Mouse (Mus musculus) lung, embryonic 15.5 days (tissue): ENCODE measurements around the gene Trp53tg5. TPM values are rescaled to one million over a fixed set of nuclear protein-coding genes. Genes with fewer than 3 reads are reported as not detected.

Experiments
- ATAC-seq: fragments of 200-750 bp; cut with Nextera tagmentation; 2 replicates; pipeline ENCODE4 v1.8.0; 2017; ENCODE audit warnings: moderate number of reproducible peaks, borderline replicate concordance; ENCODE audit not compliant: low FRiP score, low TSS enrichment; ENCODE audit errors: extremely low read depth
- H3K27ac ChIP-seq: fragments of 300-500 bp; sonication (generic); 2 replicates; pipeline ENCODE4 v1.5.1; 2015; ENCODE audit warnings: moderate library complexity, mild to moderate bottlenecking, inconsistent platforms
- H3K27me3 ChIP-seq: fragments of 300-500 bp; sonication (generic); 2 replicates; pipeline ENCODE4 v1.6.1; 2015; ENCODE audit warnings: inconsistent platforms
- H3K36me3 ChIP-seq: fragments of 300-500 bp; sonication (generic); 2 replicates; pipeline ENCODE4 v1.6.1; 2015; ENCODE audit warnings: inconsistent platforms
- H3K4me1 ChIP-seq: fragments of 300-500 bp; sonication (generic); 2 replicates; pipeline ENCODE4 v1.6.1; 2015; ENCODE audit warnings: inconsistent platforms
- H3K4me2 ChIP-seq: fragments of 300-500 bp; sonication (generic); 2 replicates; pipeline ENCODE4 v1.6.1; 2015; ENCODE audit warnings: inconsistent platforms, mild to moderate bottlenecking, moderate library complexity
- H3K4me3 ChIP-seq: fragments of 300-500 bp; sonication (generic); 2 replicates; pipeline ENCODE4 v1.5.1; 2015; ENCODE audit warnings: mild to moderate bottlenecking, inconsistent platforms
- H3K9ac ChIP-seq: fragments of 300-500 bp; sonication (generic); 2 replicates; pipeline ENCODE4 v1.6.1; 2015; ENCODE audit warnings: inconsistent platforms
- H3K9me3 ChIP-seq: fragments of 300-500 bp; sonication (generic); 2 replicates; pipeline ENCODE4 v1.6.1; 2016; ENCODE audit warnings: inconsistent platforms
- WGBS: fragments of 180-500 bp; shearing (Covaris S2); methylation state at CpG from one replicate; pipeline ENCODE4 v1.1.7; 2015; 5-methylcytosine and 5-hydroxymethylcytosine counted together
- polyA plus RNA-seq: library from polyadenylated mRNA; unstranded; fragments of >200 nt; fragmentation: Nextera tagmentation; extraction: Ambion mirVana; gene quantifications from 2 replicates; pipeline ENCODE4 v1.2.1, GENCODE M21; 2015

Gene Trp53tg5
- polyA plus RNA-seq, 1 experiment from 2014 or later = not detected

DNA sequence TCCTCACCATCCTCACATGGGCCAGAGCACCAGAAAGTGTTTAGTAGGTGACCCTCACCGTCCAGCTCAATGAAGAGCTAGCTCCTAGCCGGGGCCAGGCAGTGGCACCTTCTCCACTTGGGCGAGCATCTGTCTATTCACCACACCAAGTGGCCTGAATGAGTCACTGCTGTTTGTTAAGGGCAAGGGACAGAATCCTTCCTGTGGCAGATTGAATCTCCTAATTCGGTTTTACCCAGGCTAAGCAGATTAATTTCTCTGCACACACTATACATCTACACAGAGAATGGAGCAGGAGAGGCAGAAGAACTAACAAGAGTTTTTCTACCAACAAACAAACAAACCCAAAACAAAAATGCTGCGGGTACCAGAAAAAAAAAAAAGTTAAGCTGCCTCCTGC lies 46.6 kb downstream of the Trp53tg5 start:
- H3K36me3 ChIP-seq = peaks cover 50% of the 10 kb centered on the region
- ATAC-seq = no peak

DNA sequence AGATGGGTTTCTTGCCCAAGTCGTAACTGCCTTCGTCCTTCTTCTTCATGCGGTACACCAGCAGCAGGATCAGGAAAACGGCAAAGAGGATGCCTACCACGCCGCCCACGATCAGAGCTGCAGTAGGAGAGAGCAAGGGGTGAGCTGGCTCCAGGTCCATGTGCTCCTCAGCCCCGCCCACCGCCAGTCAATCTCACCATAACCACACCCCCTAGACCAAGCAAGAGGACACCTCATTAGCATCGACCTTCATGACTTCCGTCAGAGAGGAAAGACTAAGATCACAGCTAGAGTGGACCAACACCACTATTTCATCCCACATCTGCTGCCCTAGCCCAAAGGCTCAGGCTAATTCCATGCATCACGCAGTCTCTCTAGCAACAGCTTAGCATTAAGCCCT lies 47.4 kb downstream of the Trp53tg5 start:
- no peak overlapping the region for H3K4me2 ChIP-seq
- no peaks in the 10 kb centered on the region for H3K27me3 ChIP-seq
- no peaks in the 10 kb centered on the region for H3K9me3 ChIP-seq
- no peak overlapping the region for H3K9ac ChIP-seq
- H3K36me3 ChIP-seq = peaks cover 50% of the 10 kb centered on the region
- H3K4me1 ChIP-seq = peaks cover 15% of the 10 kb centered on the region
- H3K4me3 ChIP-seq = no peak overlapping the region
- ATAC-seq = 0 out of 2 replicates have a peak, but pooled peaks have one; percentile 10
- H3K27ac ChIP-seq = no peak overlapping the region
- WGBS = 29% methylated on average over 12 of the region's 12 CpGs

More for the DNA sequence above, 46.6 kb downstream of the Trp53tg5 start:
- WGBS = 78% methylated on average over 5 of the region's 5 CpGs
- no peaks in the 10 kb centered on the region for H3K27me3 ChIP-seq
- H3K4me3 ChIP-seq = no peak overlapping the region
- H3K9ac ChIP-seq = no peak overlapping the region
- H3K27ac ChIP-seq = no peak overlapping the region
- peaks cover 23% of the 10 kb centered on the region for H3K4me1 ChIP-seq
- H3K9me3 ChIP-seq = no peaks in the 10 kb centered on the region
- no peak overlapping the region for H3K4me2 ChIP-seq

DNA sequence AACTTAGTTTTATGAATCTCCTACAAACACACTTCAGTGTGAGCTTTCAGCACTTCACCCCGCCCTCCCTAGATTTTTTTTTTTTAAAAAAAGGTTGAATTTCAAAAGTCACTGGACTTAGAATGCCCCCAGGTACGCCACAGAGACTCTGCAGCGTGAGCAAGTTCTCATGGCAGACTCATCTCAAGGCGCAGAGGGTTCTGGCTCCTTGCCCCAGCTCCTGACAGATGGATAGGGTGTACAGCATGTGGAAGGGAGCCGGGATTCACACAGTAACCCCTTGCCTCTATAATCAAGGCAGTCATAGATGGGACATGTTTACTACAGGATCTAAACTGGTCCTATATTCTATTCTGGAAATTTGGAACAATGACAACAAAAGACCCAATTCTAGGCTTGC lies 48.1 kb downstream of the Trp53tg5 start:
- Histone ChIP-seq H3K4me1 (peaks cover 8% of the 10 kb centered on the region), H3K36me3 (peaks cover 50% of the 10 kb centered on the region), H3K9me3 (no peaks in the 10 kb centered on the region), H3K9ac (no peak overlapping the region), H3K27ac (no peak overlapping the region), H3K27me3 (no peaks in the 10 kb centered on the region), H3K4me2 (no peak overlapping the region), H3K4me3 (no peak overlapping the region)
- WGBS = 67% methylated on average over 5 of the region's 5 CpGs
- ATAC-seq = no peak

DNA sequence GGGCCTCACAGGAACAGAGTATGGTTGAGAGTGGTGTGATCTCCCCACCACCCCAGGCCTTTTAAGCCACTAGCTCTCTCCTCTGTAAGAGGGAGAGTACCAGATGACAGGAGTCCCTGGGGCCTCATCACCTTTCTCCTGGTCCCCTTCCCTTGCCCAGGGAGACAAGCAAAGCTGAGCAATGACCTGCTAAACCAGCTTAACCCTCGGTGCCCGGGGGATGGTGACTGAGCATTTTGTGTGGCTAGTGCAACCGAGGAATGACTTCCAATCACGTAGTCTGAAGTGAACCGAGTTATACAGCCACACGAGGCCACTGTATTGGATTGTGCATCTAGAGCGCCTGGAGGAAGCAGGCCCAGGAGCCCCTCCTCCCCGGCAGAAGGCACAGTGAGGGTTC lies 49.1 kb downstream of the Trp53tg5 start:
- ATAC-seq = no peak
- H3K9me3 ChIP-seq = no peaks in the 10 kb centered on the region
- H3K4me2 ChIP-seq = no peak overlapping the region
- no peak overlapping the region for H3K4me3 ChIP-seq
- H3K9ac ChIP-seq = no peak overlapping the region
- H3K27me3 ChIP-seq = no peaks in the 10 kb centered on the region
- no peak overlapping the region for H3K27ac ChIP-seq
- WGBS = 89% methylated on average over 8 of the region's 8 CpGs
- H3K4me1 ChIP-seq = peaks cover 5% of the 10 kb centered on the region; the same call in 1 of the 2 replicates
- peaks cover 48% of the 10 kb centered on the region for H3K36me3 ChIP-seq

DNA sequence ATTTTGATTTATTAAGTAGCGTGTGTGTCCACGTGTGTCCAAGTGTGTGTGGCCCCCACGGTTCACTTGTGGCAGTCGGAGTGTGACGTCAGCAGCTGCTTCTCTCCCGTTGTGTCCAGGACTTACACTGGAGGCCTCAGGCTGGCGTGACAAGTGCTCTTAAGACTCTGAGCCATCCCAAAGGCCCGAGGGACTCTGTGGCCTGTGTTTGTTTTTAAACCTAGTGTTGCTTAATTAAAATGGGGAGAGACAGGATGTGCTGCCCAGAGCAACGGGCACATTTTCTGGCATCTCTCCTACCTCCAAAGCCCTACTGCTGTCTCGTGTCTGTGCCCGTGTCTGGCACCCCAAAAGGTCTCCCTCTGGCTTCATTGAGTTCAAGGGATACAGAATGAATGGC lies 50.1 kb downstream of the Trp53tg5 start:
- no peak for ATAC-seq
- no peak overlapping the region for H3K4me3 ChIP-seq
- peaks cover 38% of the 10 kb centered on the region for H3K36me3 ChIP-seq
- peaks cover 5% of the 10 kb centered on the region; the same call in 1 of the 2 replicates for H3K4me1 ChIP-seq
- H3K27ac ChIP-seq = no peak overlapping the region
- H3K9me3 ChIP-seq = no peaks in the 10 kb centered on the region
- H3K4me2 ChIP-seq = no peak overlapping the region
- H3K9ac ChIP-seq = no peak overlapping the region
- H3K27me3 ChIP-seq = no peaks in the 10 kb centered on the region
- 70% methylated on average over 11 of the region's 11 CpGs for WGBS

DNA sequence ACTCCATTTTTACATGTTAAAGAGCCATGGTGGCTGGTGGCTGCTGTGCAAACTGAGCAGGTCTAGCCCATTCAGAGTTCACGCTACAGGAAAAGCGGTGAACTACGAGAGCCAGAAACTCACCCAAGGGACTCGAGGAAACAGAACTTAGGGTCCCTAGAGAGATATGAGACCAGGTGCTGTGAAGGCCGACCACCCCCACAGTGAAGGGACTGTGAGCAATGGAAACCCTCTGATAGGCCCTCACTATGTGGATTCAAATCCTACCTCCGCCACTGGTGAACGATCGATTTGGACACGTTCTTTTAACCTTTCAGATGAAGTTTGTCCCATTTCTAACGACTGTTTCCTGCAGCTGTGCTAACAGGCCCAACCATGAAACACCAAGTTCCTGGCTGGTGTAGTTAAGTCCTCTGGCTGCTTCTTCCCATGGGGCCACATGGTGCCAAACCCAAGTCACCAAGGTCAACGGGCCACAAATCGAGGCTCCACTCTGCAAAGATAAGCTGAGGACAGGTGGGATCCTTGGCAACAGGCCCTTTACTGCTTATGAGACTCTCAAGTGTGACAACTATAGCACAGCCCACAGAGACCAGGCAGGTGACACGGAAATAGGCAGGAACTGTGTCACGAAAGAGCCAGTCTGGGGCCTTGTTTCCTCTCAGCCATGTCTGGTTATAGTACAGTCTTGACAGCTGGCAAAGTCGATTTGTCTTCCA lies 50.7 kb downstream of the Trp53tg5 start:
- peaks cover 32% of the 10 kb centered on the region for H3K36me3 ChIP-seq
- 77% methylated on average over 15 of the region's 15 CpGs for WGBS

DNA sequence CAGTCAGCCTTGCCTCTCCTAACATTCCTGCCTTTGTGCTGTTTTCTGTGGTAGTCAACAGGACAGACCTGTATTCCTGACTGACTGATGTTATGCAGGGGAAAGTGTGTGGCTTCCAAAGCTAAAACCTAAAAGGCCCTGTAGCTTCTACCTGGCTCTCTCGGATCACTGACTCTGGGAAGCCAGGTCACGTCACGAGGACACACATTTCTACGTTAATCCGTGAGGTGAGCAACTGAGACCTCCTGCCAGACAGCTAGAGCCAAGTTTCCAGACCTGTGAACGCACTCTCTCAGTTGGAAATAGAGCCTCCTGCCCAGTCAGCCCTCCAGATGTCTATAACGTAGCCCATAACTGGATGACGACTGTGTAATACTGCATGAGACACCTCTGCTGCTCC lies 51.5 kb downstream of the Trp53tg5 start:
- no peak overlapping the region for H3K27ac ChIP-seq
- ATAC-seq = no peak
- no peak overlapping the region for H3K9ac ChIP-seq
- WGBS = 85% methylated on average over 8 of the region's 8 CpGs
- no peaks in the 10 kb centered on the region for H3K9me3 ChIP-seq
- peaks cover 7% of the 10 kb centered on the region for H3K4me1 ChIP-seq
- peaks cover 26% of the 10 kb centered on the region for H3K36me3 ChIP-seq
- H3K27me3 ChIP-seq = no peaks in the 10 kb centered on the region
- H3K4me2 ChIP-seq = no peak overlapping the region
- no peak overlapping the region for H3K4me3 ChIP-seq

More for the DNA sequence above, 50.7 kb downstream of the Trp53tg5 start:
- Histone ChIP-seq H3K9me3 (no peaks in the 10 kb centered on the region), H3K4me2 (no peak overlapping the region), H3K9ac (no peak overlapping the region), H3K27ac (no peak overlapping the region), H3K4me1 (peaks cover 5% of the 10 kb centered on the region; the same call in 1 of the 2 replicates), H3K27me3 (no peaks in the 10 kb centered on the region), H3K4me3 (no peak overlapping the region)
- ATAC-seq = no peak

DNA sequence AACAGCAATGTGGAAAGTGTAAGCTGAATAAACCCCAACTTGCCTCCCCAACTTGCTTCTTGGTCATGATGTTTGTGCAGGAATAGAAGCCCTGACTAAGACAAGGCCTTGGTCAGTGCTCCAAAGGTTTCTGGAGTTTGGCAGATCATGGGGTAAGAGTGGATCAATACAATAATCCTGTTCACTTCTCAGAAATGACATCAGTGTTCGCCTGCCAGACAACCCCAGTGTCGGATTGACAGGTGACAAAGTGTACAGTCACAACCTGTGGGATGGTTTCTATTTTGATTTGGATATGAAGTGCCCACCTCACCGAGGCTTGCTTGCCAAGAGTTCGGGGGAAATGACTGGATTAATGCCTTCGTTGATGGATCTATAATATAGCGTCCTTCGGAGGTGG lies 52.2 kb downstream of the Trp53tg5 start:
- no peak overlapping the region for H3K27ac ChIP-seq
- ATAC-seq = no peak

More for the DNA sequence above, 52.2 kb downstream of the Trp53tg5 start:
- Histone ChIP-seq H3K4me3 (no peak overlapping the region), H3K4me2 (no peak overlapping the region), H3K27me3 (no peaks in the 10 kb centered on the region), H3K9ac (no peak overlapping the region), H3K4me1 (peaks cover 8% of the 10 kb centered on the region), H3K9me3 (no peaks in the 10 kb centered on the region), H3K36me3 (peaks cover 26% of the 10 kb centered on the region)
- WGBS = 85% methylated on average over 7 of the region's 7 CpGs

Other genes starting within 250 kb of the Trp53tg5 start
- not detected in 2 replicates for gene Svs2, start 235.3 kb downstream of the Trp53tg5 start, polyA plus RNA-seq
- not detected in 2 replicates for gene Svs3b, start 217.1 kb downstream of the Trp53tg5 start, polyA plus RNA-seq
- not detected in 2 replicates for gene Svs4, start 195.3 kb downstream of the Trp53tg5 start, polyA plus RNA-seq
- not detected in 2 replicates for gene Svs3a, start 184.5 kb downstream of the Trp53tg5 start, polyA plus RNA-seq
- not detected in 2 replicates for gene Svs6, start 157.0 kb downstream of the Trp53tg5 start, polyA plus RNA-seq
- gene Svs5, start 141.0 kb downstream of the Trp53tg5 start, polyA plus RNA-seq = not detected in 2 replicates
- 1.4 and 1.6 TPM in 2 replicates for gene Slpi, start 84.6 kb downstream of the Trp53tg5 start, polyA plus RNA-seq
- gene Rbpjl, start 70.6 kb downstream of the Trp53tg5 start, polyA plus RNA-seq = 9.4 and 10.7 TPM in 2 replicates
- gene Matn4, start 68.6 kb downstream of the Trp53tg5 start, polyA plus RNA-seq = 41.3 and 42.7 TPM in 2 replicates
- 161 and 178 TPM in 2 replicates for gene Sdc4, start 29.8 kb downstream of the Trp53tg5 start, polyA plus RNA-seq
- 65.8 and 69.0 TPM in 2 replicates for gene Sys1, start 16.8 kb downstream of the Trp53tg5 start, polyA plus RNA-seq
- gene Gm20458, start 12.8 kb downstream of the Trp53tg5 start, polyA plus RNA-seq = 17.1 and 17.6 TPM in 2 replicates
- gene Dbndd2, start 12.4 kb upstream of the Trp53tg5 start, polyA plus RNA-seq = 8.8 and 10.1 TPM in 2 replicates
- 60.8 and 64.6 TPM in 2 replicates for gene Pigt, start 23.8 kb upstream of the Trp53tg5 start, polyA plus RNA-seq
- gene Wfdc2, start 88.7 kb upstream of the Trp53tg5 start, polyA plus RNA-seq = 404 and 415 TPM in 2 replicates
- gene Spint3, start 99.7 kb upstream of the Trp53tg5 start, polyA plus RNA-seq = not detected in 2 replicates
- 0.77 and 0.95 TPM in 2 replicates for gene Wfdc6a, start 111.7 kb upstream of the Trp53tg5 start, polyA plus RNA-seq
- gene Eppin, start 119.9 kb upstream of the Trp53tg5 start, polyA plus RNA-seq = not detected in 2 replicates
- gene Wfdc6b, start 139.8 kb upstream of the Trp53tg5 start, polyA plus RNA-seq = not detected in 2 replicates
- not detected in 2 replicates for gene Wfdc8, start 139.9 kb upstream of the Trp53tg5 start, polyA plus RNA-seq
- gene Wfdc16, start 165.1 kb upstream of the Trp53tg5 start, polyA plus RNA-seq = not detected in 2 replicates
- gene Wfdc10, start 182.3 kb upstream of the Trp53tg5 start, polyA plus RNA-seq = not detected in 2 replicates
- gene Wfdc9, start 182.9 kb upstream of the Trp53tg5 start, polyA plus RNA-seq = not detected in 2 replicates
- not detected in 2 replicates for gene Wfdc11, start 200.4 kb upstream of the Trp53tg5 start, polyA plus RNA-seq
- 0.20 and 0.22 TPM in 2 replicates for gene Wfdc13, start 211.4 kb upstream of the Trp53tg5 start, polyA plus RNA-seq
- gene Spint4, start 224.8 kb upstream of the Trp53tg5 start, polyA plus RNA-seq = not detected in 2 replicates
- gene Spint5, start 241.6 kb upstream of the Trp53tg5 start, polyA plus RNA-seq = not detected in 2 replicates